Mouse (Mus musculus) hindbrain, embryonic 10.5 days (tissue): ENCODE data around the gene Tbc1d20. TPM values are rescaled to one million over a fixed set of nuclear protein-coding genes. Genes with fewer than 3 reads are reported as not detected.
"Not testable (repeated sequence)": the region's sequence is repeated elsewhere in the genome, so short reads cannot be mapped to it uniquely, and the experiment has no call there.

Source experiments
- DNase-seq: peaks from one replicate; pipeline ENCODE4 v3.0.0-alpha.2; 2017; ENCODE audit warnings: low spot score
- H3K27ac ChIP-seq: fragments of 300-500 bp; sonication (generic); 2 replicates; pipeline ENCODE4 v1.5.1; 2016; ENCODE audit warnings: mild to moderate bottlenecking, moderate library complexity
- H3K27me3 ChIP-seq: fragments of 300-500 bp; sonication (generic); 2 replicates; pipeline ENCODE4 v1.6.1; 2016; ENCODE audit warnings: mild to moderate bottlenecking; ENCODE audit not compliant: poor library complexity, insufficient read depth, severe bottlenecking
- H3K36me3 ChIP-seq: fragments of 300-500 bp; sonication (generic); 2 replicates; pipeline ENCODE4 v1.6.1; 2016; ENCODE audit warnings: mild to moderate bottlenecking, moderate library complexity
- H3K4me1 ChIP-seq: fragments of 300-500 bp; sonication (generic); replicated peaks from 2 replicates; pipeline ENCODE4 v1.6.1; 2016; ENCODE audit warnings: mild to moderate bottlenecking
- H3K4me3 ChIP-seq: fragments of 300-500 bp; sonication (generic); 2 replicates; pipeline ENCODE4 v1.5.1; 2016; ENCODE audit warnings: mild to moderate bottlenecking, moderate library complexity
- H3K9me3 ChIP-seq: fragments of 300-500 bp; sonication (generic); 2 replicates; pipeline ENCODE4 v1.6.1; 2016; ENCODE audit warnings: mild to moderate bottlenecking, moderate library complexity
- WGBS: fragments of 180-500 bp; shearing (Covaris S2); methylation state at CpG from one replicate; pipeline ENCODE4 v1.1.7; 2016; 5-methylcytosine and 5-hydroxymethylcytosine counted together
- polyA plus RNA-seq: library from polyadenylated mRNA; unstranded; fragments of >200 nt; fragmentation: Nextera tagmentation; extraction: Ambion mirVana; gene quantifications from 2 replicates; pipeline ENCODE4 v1.2.1, GENCODE M21; 2016

The Tbc1d20 gene
- 27.7 and 30.0 TPM in 2 replicates for polyA plus RNA-seq

DNA sequence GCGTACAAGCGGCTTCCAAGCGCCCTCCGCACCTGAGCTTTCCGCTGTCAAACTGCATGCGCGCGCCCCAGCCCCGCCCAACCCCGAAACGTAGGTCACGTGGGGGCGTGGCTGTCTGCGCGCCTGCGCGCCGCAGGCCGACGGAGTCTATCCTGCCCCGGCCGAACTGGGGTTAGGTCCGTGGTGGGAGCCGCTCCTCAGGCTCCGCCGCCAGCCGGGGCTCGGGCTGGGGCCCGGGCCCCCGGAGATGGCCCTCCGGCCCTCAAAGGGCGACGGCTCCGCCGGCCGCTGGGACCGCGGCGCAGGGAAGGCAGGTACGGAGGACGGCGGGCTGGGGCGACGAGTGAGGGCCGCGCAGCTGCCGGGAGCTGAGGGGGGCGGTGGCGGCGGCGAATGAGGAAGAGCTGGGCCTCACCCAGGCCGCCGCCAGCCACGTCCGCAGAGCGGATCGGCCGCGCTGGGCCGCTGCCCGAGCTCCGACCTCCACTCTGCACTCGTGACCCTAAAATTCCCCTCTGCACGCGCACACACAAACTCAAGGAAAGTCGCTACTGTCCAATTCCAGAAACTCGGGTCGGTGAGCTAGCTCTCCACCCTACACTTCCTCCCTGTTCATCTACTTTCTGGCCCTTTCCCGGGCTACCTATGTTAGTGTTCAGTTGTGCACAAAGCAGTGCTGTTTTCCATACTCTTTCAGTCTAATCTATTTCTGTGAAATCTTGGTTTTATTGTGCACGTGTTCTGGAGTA is at the start of gene Tbc1d20:
Gene Tbc1d20 (plus strand): TSS at position 102 of the 749 bp plus-strand sequence.
- Histone ChIP-seq H3K9me3 (no peaks in the 10 kb centered on the region), H3K27ac (peak within 1 kb of the TSS; percentile 96), H3K27me3 (no peaks in the 10 kb centered on the region), H3K4me1 (peaks cover 25% of the 10 kb centered on the region), H3K36me3 (no peaks in the 10 kb centered on the region), H3K4me3 (peak within 1 kb of the TSS; percentile 94)
- WGBS, result under 1% methylated on average over 70 of the region's 70 CpGs
- peak; percentile 91 for DNase-seq

DNA sequence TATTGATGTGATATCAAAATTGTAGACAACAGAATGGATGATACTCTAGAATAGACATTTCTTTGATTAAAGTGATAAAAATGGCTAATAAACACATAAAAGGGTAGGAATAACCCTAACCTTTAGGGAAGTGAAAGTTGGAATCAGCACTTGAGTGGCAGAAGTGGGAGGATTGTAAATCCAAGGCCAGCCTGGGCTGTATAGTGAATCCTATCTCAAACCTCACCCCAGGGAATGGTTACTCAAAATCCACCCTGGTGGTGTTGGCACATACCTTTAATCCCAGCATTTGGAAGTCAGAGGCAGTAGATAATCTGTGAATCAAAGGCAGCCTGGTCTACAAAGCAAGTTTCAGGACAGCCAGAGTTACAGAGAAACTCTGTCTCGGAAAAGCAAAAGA is 46.4 kb upstream of the Tbc1d20 start:
- Histone ChIP-seq H3K4me3 (no peak overlapping the region), H3K27me3 (no peaks in the 10 kb centered on the region), H3K4me1 (no peaks in the 10 kb centered on the region), H3K36me3 (peaks cover 46% of the 10 kb centered on the region), H3K9me3 (0 out of 2 replicates have a peak, but pooled peaks cover 3% of the 10 kb centered on the region), H3K27ac (no peak overlapping the region)
- DNase-seq, result no peak
- WGBS, result 89% methylated on average over 1 of the region's 1 CpGs

DNA sequence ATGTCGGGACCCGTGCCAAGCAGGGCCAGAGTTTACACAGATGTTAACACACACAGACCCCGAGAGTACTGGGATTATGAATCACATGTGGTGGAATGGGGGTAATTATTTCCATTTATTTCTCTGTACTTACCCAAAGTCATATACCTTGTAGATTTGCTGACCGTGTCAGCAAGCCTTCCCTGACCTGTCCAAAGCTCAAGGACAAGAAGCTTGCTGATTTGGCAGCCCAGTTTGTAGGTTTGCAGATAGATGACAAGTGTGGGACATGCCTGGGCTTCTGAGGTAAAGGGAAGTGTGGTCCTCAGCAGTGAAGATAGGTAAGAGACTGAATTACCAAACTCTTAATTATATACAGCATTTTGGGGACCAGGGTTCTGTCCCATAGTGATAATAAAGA is 43.1 kb upstream of the Tbc1d20 start:
- Histone ChIP-seq H3K36me3 (peaks cover 53% of the 10 kb centered on the region), H3K27me3 (no peaks in the 10 kb centered on the region), H3K9me3 (no peaks in the 10 kb centered on the region), H3K4me1 (no peaks in the 10 kb centered on the region), H3K4me3 (no peak overlapping the region), H3K27ac (no peak overlapping the region)
- WGBS, result 79% methylated on average over 4 of the region's 4 CpGs
- DNase-seq, result no peak

DNA sequence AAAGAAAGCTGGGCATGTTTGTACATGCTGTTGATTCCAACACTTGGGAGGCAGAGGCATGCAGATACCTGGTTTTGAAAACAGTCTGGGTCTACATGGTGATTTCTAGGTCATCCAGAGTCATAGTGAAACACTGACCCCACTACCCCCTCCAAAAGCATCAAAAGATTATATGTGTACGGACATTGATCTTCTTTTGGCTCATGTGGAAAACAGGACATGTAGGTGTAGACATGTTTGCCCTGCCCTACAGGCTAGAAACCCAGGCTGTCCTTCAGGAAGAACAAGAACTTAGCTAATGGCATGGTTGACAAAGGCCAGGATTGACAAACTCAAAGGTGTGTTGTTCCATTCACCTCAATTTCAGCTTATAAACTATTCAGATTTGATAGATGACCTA is 33.9 kb upstream of the Tbc1d20 start:
- no peak overlapping the region for H3K4me3 ChIP-seq
- no peaks in the 10 kb centered on the region for H3K9me3 ChIP-seq
- H3K27ac ChIP-seq, result no peak overlapping the region
- DNase-seq, result no peak
- 94% methylated on average over 1 of the region's 1 CpGs for WGBS
- H3K4me1 ChIP-seq, result no peaks in the 10 kb centered on the region
- peaks cover 84% of the 10 kb centered on the region for H3K36me3 ChIP-seq
- H3K27me3 ChIP-seq, result no peaks in the 10 kb centered on the region

DNA sequence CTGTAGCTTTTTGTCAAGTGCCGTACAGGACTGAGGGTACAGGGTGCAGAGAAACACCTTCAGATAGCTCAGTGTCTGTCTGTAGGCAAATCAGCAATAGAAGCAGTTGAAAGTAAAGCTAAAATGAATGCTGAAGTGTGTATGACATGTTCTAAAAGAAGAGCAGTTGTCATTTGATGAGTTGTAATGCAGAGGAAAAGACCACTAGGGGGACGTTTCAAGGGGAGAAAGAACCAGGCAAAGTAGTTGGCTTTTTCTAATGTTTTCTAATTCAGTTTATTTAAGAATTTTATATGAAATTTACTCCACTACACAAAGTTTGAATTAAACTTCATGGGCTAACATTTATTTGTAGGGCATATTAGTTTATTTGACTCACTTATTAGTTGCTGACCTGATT is 20.0 kb upstream of the Tbc1d20 start:
- no peak for DNase-seq
- WGBS, result 88% methylated on average over 2 of the region's 2 CpGs
- Histone ChIP-seq H3K36me3 (peaks cover 91% of the 10 kb centered on the region), H3K27me3 (no peaks in the 10 kb centered on the region), H3K4me1 (no peaks in the 10 kb centered on the region), H3K4me3 (no peak overlapping the region), H3K9me3 (no peaks in the 10 kb centered on the region), H3K27ac (no peak overlapping the region)

DNA sequence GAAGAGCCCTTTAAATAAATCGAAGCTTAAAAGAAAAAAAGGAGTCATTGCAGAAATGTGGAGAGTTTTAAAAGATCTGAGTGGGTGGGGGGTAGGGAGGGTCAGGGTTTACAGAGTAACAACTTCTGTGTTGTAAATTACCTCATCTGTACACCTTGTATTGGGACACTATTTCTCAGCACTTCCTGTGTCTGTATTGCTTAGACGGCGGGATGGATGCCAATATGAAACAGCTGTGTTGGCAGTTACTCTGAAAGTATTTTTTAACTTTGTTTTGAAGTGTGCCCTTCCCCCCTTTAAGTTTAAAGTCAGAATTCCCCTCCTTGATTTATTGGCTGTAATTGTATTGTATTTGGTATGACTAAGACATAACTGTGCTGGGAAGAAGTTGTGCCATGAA is 12.2 kb upstream of the Tbc1d20 start:
- Histone ChIP-seq H3K36me3 (peaks cover 89% of the 10 kb centered on the region), H3K4me1 (no peaks in the 10 kb centered on the region), H3K9me3 (no peaks in the 10 kb centered on the region), H3K27ac (no peak overlapping the region), H3K27me3 (no peaks in the 10 kb centered on the region), H3K4me3 (no peak overlapping the region)
- no peak for DNase-seq
- WGBS, result 95% methylated on average over 3 of the region's 3 CpGs

DNA sequence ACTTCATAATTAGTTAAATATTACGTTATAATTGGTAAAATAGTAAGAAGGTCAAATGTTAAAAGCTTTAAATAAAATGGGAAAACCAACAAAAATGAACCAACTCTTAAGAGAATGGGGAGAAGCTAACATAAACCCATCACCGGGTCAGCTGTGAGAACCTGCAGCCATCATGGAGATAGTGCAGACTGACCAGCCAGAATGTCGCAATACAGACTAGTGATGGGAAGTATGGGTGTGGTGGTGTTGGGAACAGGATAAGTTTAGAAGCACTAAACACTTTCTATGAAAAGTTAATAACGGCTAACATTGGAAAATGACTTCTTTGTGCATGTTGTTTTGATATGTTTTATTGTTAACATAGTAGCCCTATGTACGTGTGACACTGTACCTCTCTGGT is 6.1 kb upstream of the Tbc1d20 start:
- Histone ChIP-seq H3K4me3 (no peak overlapping the region), H3K9me3 (no peaks in the 10 kb centered on the region), H3K27me3 (no peaks in the 10 kb centered on the region), H3K27ac (no peak overlapping the region), H3K4me1 (no peaks in the 10 kb centered on the region), H3K36me3 (peaks cover 54% of the 10 kb centered on the region)
- DNase-seq, result no peak
- 95% methylated on average over 5 of the region's 5 CpGs for WGBS

DNA sequence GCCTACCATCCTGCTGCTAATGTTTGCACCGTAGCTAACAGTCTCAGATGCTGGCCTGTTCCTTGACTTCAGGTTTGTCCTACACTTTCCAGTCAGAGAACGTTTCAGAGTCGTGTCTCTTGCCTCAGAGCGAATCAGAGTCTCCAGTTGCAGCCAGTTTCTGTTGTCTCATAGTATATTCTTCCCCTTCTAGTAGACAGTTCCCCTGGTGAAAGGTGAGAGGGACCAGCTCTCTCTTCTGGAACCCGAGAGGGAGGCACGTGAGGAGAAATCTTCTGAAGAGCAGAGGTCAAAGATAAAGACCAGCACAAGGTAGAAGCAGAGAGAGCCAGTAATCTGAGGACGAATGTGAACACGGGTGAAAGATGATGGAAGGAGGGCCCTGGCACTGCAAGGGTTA is 5.6 kb upstream of the Tbc1d20 start:
- H3K36me3 ChIP-seq, result peaks cover 49% of the 10 kb centered on the region
- no peaks in the 10 kb centered on the region for H3K9me3 ChIP-seq
- no peak overlapping the region for H3K4me3 ChIP-seq
- peaks cover 2% of the 10 kb centered on the region for H3K4me1 ChIP-seq
- DNase-seq, result no peak
- H3K27me3 ChIP-seq, result no peaks in the 10 kb centered on the region
- 86% methylated on average over 8 of the region's 8 CpGs for WGBS
- no peak overlapping the region for H3K27ac ChIP-seq

DNA sequence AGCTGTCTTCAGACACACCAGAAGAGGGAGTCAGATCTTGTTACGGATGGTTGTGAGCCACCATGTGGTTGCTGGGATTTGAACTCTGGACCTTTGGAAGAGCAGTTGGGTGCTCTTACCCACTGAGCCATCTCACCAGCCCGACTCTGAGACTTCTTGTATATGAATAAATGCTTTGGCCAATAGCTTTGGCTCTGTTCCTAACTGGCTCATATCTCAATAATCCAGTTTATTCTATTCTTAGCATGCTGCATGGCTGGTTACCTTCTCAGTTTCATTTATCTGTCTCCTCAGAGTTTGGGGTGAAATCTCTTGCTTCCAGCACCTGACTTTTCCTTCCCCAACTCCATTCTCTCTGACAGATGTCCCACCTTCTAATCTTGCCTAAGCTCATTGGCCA is 4.0 kb upstream of the Tbc1d20 start:
- H3K36me3 ChIP-seq, result peaks cover 33% of the 10 kb centered on the region
- H3K4me3 ChIP-seq, H3K27ac ChIP-seq, H3K9me3 ChIP-seq, DNase-seq, H3K27me3 ChIP-seq: not testable (repeated sequence)
- 88% methylated on average over 2 of the region's 2 CpGs for WGBS
- H3K4me1 ChIP-seq, result peaks cover 11% of the 10 kb centered on the region

DNA sequence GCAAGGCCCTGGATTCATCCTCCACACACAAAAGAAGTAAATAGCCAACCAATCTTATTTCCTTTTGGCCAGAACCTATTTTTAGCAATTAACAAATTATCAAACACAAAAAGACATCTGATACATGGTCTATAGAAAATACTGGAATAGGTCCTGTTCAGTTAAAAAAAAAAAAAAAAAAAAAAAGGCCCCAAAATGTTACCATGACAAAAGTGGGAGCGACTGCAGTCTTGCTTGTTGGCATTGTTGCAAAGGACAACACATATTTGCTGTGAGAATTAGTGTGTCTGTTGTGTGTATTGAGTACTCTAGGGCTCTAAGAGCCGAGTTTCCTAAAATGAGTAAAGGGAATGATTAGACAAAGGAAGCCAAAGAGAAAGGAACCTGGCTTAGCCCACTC is 1.2 kb upstream of the Tbc1d20 start:
- peaks cover 25% of the 10 kb centered on the region for H3K4me1 ChIP-seq
- no peak overlapping the region for H3K27ac ChIP-seq
- no peak for DNase-seq
- no peaks in the 10 kb centered on the region for H3K27me3 ChIP-seq
- WGBS, result 57% methylated on average over 2 of the region's 2 CpGs
- H3K9me3 ChIP-seq, result no peaks in the 10 kb centered on the region
- H3K4me3 ChIP-seq, result no peak overlapping the region
- H3K36me3 ChIP-seq, result peaks cover 11% of the 10 kb centered on the region

DNA sequence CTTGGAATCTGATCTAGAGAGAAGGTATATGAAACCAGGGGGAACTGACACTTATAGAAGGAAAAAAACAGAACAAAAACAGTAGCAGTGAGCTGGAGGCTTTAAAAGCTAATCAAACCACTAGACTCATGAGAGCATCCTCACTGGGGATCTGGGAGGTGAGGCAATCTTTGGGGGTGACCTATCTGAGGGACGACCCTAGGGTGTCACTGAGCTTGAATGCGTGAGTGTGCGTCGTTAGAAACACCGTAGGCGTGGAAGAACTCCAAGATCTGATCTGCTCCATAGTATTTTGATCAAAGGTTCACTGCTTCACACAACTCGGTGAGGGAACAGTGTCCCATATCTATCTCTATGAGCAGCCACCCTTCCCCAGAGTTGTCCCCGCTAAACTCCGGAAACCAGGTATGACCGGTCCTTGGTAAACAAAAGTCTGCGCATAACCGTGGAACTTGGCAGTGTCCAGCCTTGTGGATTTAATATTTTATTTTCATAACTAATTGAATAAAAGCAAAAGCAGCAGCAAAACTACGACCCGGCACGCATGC is 375 bp upstream of the Tbc1d20 start:
- Histone ChIP-seq H3K27ac (peak overlapping the region; percentile 96; the same call in 1 of the 2 replicates), H3K27me3 (no peaks in the 10 kb centered on the region), H3K9me3 (no peaks in the 10 kb centered on the region), H3K36me3 (peaks cover 6% of the 10 kb centered on the region), H3K4me1 (peaks cover 25% of the 10 kb centered on the region), H3K4me3 (peak overlapping the region; percentile 94)
- DNase-seq, result no peak
- WGBS, result 2% methylated on average over 15 of the region's 15 CpGs

DNA sequence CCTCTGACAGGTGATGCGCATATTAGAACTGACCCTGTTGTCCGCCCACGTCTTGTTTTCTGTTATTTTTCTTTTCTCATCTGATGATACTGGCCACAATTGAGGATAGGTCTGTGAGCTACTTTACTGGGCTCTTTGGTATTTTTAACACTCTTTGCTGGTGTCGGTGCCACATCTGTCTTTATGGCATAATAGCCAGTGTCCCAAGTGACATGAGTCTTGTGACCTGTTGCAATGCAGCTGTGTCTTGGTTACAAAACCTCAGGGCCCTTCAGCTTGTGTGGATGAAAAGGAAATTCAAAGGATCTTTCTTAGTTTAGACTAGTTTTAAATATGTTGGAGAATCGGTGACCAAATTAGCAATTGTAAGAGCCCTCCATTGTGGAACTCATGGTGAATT is 913 bp downstream of the Tbc1d20 start:
- Histone ChIP-seq H3K4me3 (peak overlapping the region; percentile 94), H3K4me1 (peaks cover 25% of the 10 kb centered on the region), H3K27ac (no peak overlapping the region; the same call in 1 of the 2 replicates), H3K27me3 (no peaks in the 10 kb centered on the region), H3K36me3 (no peaks in the 10 kb centered on the region), H3K9me3 (no peaks in the 10 kb centered on the region)
- DNase-seq, result no peak
- WGBS, result 45% methylated on average over 5 of the region's 5 CpGs

DNA sequence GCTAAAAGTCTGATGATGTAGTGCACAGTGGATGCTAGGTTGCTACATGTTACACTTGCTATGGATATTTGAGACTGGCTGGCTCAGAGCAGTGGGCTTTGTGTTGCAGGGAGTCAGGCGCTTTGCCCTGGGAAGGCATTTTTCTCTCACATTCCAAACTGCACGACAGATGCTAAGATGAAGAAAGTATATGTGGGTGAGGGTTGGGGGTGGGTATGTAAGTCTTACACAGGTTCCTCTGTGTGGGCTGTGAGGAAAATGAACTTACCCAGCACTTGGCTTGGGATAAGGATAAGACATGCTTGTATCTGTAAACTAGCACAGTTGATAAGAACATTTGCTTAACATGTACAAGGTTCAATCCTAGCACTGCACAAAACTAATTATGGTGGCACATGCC is 9.2 kb downstream of the Tbc1d20 start:
- no peak overlapping the region for H3K4me3 ChIP-seq
- peaks cover 3% of the 10 kb centered on the region; the same call in 1 of the 2 replicates for H3K4me1 ChIP-seq
- no peak for DNase-seq
- WGBS, result 88% methylated on average over 2 of the region's 2 CpGs
- no peak overlapping the region for H3K27ac ChIP-seq
- peaks cover 59% of the 10 kb centered on the region for H3K36me3 ChIP-seq
- H3K27me3 ChIP-seq, result no peaks in the 10 kb centered on the region
- H3K9me3 ChIP-seq, result no peaks in the 10 kb centered on the region
